Mouse (Mus musculus): ENCODE data around the gene Vti1b.
"Not testable (repeated sequence)": the region's sequence is repeated elsewhere in the genome, so short reads cannot be mapped to it uniquely, and the experiment has no call there.

Gene Vti1b

DNA sequence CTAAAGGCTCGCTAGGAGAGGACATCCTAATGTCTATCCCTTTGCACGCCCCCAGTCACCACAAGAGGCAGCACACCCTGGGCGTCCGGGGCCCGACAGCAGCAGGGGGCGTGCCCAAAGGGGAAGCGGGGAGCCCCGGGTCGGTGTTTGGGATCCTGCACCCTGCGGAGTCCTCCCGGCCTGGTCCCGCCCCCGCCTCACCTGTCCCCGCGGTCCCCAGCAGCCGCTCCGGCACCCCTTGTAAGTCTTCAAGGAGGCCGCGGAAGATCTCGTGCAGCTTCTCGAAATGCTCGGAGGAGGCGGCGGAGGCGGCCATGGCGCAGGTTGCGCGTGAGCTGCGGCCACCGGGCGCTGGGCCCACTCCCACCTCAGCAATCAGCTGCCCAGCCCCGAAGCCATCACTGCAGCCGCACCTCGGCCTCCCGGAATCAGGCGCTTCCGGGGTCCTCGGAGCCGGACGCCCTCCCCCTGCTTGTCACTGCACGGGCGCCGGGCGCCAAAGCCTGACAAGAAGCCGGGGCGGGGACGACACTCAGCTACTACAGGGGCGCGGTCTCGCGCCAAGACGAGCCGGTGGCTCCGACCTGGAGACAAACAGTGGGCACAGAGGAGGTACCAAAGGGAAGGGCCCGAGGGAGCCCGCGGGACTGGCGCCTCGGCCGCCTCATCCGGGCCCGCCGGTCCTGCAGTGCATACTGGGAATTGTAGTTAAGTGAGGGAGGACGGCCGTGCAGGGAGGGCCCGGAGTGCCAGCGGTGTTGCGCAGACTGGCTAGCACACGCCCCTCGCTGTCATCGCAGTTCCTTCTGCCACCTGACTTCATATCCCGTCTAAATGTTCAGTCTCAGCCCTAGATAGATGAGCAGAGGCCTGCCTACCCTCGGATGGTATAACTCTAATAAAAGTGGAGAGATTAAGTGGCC lies at the start of gene Vti1b:
TSS of gene Vti1b (minus strand) at position 649 of the 923 bp plus-strand sequence.
- DNase-seq (ENCODE audit: low spot score in 2 of 2), result peak; percentile 93 to 96

DNA sequence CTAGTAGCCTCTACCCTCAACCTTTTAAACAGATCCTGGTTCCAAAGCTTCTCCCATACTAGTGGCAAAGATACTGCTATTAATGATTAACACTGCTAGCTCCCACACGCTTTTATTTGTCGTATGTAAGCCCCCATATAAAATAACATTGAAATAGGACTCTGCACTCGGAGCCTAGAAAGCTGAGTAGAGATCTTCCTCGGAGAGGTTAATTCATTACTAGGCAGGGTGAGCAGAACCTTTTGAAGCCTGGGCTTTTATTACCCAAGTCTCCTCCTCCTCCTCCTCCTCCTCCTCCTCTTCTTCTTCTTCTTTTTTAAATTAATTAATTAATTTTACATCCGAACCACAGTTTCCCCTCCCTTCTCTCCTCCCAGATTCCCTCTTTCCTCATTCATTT lies 45.0 kb upstream of the Vti1b start:
- no peak for DNase-seq (ENCODE audit: low spot score in 2 of 2)

DNA sequence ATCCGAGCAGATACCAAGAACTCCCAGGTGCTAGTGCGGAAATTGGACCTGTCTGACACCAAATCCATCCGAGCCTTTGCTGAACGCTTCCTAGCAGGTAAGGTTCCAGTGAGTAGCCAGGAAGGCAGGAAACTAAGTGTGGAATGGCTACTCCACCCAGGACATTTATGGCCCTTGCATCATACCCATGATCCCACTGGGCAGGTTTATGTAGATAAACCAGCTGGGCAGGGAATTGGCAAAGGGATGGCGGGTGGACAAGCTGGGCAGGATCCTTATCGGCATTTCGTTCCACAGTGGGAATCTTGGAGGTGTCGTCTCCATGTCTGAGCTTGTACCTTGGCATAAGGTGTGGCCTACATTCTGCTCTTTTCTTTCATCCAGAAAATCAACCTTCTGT lies 39.0 kb upstream of the Vti1b start:
- DNase-seq (ENCODE audit: low spot score in 2 of 2), result no peak

DNA sequence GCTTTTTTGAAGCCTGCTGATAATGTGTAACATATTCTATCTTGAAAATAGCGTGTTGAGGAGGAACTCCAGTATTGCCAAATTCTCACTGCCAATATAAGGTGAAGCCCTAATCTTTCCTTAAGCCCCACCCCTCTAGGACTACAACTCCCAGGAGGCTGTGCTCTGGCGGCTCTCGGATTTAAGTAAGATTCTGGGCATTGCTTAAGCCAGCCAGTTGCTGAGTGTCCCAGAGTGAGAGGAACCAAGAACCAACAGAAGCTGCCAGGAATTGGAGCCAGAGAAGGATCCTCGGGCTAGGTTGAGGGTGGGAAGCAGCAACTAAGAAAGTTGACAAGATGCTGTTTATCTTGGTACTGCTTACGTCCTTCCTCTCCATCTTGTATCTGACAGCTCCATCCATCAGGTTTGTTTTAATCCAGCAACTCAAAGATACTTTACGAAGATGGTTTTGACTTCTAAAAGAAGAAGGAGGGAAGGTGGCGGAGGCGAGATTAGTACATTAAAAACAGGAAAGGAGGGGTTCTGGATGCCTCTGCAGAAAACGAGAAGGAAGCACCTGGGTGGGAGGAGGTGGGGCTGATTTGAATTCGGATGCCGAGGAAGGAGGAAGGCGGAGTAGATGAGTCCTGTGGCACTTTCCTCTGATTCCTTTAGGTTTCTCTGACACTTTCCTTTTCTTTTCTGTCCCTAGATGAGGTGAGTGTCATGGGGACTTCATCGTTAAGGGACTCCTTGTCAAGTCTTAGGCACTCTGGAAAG lies 36.4 kb upstream of the Vti1b start, which contains the start of gene Rdh12:
TSS of gene Rdh12 (plus strand) at position 212 of the 762 bp plus-strand sequence.
- peak; percentile 18 to 25 for DNase-seq (ENCODE audit: low spot score in 2 of 2)

DNA sequence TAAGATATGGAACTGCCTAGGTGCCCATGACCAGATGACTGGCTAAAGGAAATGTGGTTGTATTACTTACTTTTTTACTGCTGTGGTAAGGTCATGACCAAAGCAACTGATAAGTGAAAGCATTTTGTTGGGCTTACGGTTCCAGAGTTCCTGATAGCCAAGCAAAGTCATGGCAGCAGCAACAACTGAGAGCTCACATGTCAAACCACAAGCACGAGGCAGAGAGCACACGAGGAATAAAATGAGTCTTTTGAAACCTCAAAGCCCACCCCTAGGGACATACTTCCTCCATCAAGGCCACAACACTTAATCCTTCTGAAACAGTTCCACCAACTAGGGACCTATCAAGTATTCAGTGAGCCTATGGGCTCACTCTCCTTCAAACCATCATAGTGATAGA lies 29.4 kb upstream of the Vti1b start:
- no peak for DNase-seq (ENCODE audit: low spot score in 2 of 2)

DNA sequence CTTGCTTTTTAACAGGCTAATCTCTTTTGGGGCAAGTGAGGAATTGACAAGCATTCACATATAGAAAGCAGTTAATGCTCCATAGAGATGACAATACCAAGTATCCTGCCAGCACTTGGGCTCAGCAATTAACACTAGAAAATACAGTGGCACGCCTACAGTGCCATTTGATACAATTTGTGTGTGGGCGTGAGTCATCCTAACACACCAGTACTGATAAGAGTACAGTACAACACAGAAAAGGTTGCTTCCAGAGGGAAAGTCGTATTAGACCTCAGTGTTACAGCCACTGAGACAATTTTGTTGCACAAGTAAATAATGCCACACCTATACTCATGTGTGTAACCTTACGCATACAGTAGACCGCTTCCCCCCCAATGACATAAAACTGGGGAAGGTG lies 24.6 kb upstream of the Vti1b start:
- no peak for DNase-seq (ENCODE audit: low spot score in 2 of 2)

DNA sequence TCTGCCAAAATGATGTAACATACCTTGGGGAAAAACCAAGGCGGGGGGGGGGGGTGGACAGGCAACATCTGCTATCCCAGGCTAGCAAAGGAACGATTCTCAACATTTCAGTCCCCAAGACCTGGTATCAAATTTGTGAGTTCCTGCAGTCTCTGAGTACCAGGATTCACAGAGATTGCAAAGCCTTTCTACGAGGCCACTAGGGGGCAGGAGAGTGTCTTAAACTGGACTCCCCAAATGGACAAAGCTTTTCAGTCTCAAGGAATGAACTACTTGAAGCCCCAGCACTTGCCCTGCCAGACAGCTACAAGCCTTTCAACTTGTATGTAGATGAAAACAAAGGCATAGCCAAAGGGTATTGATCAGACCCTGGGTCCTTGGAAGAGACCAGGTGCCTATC lies 21.0 kb upstream of the Vti1b start:
- DNase-seq (ENCODE audit: low spot score in 2 of 2), result peak in 1 of 2 experiments; percentile 43

DNA sequence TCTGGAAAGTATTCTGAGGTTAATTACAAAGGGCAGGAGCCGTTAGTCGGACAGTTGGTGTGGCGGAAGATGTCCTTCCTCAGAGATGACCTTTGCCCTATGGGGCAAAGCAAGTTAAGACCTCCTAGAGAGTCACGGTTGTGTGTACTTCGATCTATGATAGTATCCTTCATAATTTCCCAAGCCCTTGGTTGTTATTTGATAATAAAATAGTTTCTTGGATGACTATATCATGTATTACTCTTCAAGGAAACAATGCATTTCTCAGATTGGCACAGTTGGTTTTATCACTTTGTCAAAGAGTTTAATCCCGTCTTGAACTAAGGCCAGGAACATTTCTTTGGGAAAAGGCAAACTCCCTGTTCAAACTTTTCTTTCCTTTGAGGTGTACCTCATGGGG lies 19.7 kb upstream of the Vti1b start, which contains the start of gene Rdh11:
TSS of gene Rdh11 (minus strand) at position 101 of the 400 bp plus-strand sequence.
- DNase-seq (ENCODE audit: low spot score in 2 of 2), result no peak

DNA sequence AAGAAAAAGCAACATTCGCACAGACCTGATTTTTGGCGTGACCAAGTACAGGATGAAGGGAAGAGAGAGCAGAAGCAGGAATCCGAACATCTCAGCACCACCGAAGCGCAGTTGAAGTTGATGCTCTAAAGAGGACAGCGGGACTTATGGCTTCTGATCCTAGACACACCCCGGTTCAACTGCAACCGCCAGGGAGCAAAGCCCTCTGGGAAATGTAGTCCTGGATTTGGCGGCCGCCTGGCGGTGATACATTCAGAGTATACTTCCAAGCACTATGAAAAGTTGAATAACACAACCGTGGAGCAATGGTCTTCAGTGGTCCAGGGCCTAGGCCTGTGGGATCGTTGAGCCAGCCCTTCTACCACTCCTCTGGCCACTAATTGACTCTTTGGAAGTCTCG lies 19.2 kb upstream of the Vti1b start:
- peak; percentile 63 to 71 for DNase-seq (ENCODE audit: low spot score in 2 of 2)

DNA sequence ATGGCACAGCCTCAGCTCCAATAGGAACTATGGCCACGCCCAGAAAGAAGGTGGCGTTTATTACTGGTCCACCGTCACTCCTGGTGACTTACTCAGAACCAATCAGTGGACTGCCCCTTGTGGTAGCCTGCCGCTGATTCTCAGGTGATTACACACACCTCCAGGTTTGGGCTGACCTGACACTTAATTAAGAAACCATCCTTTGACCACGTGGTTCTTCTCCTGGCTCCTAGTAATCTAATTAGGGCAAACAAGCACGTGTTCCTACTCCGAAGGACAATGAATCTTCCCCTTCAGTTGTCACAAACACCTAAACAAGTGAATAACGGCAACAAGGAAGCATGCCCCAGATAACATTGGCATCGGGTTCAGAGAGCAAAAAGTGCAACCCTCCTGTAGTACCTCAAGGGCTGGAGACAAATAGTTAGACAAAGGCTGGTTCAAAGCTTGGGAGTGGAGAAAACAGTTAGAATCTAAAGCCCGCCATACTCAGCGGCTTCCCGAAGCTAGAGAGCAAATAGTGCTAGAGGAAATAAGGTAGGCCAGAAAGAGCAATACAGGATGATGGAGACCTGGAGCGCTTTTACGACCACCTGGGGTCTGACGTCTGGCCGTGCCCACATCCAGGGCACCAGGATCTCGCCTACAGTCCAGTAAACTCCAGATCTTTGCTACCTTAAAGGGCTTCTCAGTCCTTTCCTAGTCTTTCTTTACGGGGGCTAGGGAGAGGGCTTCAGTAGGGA lies 18.6 kb upstream of the Vti1b start:
- peak; percentile 11 to 29 for DNase-seq (ENCODE audit: low spot score in 2 of 2)

DNA sequence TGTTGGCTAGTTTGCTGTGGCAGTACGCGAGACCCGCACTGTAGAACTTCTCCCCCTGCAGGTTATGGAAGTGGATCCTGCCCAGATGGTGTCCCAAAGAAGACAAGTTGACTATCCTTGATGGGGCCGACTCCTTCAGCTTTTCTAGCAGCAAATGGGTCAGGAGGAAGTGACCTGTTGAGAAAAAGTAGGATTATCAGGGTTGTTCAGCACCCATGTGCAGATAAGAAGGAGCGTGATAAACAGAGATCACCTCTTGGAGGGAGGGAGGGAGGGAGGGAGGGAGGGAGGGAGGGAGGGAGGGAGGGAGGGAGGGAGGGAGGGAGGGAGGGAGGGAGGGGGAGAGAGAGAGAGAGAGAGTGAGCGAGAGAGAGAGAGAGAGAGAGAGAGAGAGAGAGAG lies 12.7 kb upstream of the Vti1b start:
- not testable (repeated sequence) for DNase-seq (ENCODE audit: low spot score in 2 of 2)

DNA sequence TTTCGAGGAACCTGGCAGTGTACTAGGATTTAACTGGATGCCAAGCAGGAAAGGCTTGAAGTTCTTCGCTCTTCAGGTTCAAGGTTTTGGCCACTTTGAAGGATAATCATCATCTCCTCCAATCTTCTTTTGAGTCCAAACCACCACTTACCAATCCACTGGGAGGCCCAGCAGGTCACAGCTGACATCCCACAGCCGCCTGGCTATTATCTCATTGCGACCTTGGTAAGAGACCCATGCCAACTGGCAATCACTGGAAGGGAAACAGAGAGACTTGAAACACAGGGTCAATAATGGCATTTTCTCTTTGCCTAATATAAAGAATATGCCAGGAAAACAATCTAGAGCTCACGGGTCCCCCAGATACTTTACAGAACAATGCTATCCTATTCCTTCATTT lies 3.5 kb upstream of the Vti1b start:
- DNase-seq (ENCODE audit: low spot score in 2 of 2), result no peak

DNA sequence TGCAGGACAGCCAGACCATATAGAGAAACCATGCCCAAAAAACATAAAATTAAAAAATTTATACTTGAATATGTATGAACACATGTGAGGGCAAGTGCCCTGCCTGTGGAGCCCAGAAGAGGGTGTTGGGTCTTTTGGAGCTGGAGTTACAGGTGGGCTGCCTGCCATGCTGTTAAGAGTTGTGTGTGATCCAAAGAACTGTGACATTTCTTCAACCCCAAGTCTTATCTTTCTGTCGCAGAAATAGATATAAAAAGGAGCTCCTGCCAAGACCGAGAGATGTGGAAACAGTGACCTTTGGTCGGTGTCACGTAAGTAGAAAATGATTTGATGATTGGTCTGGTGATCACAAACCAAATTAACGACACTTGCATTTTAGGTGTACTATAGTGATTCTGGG lies 1.3 kb upstream of the Vti1b start:
- no peak for DNase-seq (ENCODE audit: low spot score in 2 of 2)

DNA sequence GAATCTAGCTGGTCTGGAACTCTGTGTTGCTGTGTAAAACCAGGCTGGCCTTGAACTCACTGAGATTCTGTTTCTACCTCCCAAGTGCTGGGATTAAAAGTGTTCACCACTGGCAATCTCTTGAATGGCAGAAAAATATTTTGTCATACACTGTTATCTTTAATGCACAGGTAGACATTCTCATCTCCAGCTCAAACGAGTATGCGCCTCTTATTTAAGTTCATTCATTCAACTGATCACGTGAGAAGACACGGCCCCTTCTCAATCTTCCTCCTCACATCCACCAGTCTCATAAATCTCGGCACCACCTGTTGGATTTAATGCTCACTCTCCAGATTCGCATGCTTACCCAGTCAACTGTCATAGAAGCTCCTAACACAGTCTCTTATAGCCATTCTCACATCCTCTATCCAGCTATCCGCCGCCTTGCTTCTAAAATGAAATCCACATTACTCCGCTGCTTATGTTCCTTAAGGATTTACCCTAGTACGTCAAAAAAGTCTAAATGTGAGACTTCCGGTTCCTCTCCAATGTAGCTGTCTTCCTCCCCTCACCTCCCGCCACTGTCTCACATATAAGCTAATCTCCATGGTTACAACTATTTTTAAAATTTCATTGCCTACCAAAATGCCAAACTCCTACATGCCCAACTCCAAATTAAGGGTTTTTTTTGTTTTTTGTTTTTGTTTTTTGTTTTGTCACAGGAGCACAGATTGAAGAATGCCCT lies 1.0 kb downstream of the Vti1b start:
- DNase-seq (ENCODE audit: low spot score in 2 of 2), result no peak

DNA sequence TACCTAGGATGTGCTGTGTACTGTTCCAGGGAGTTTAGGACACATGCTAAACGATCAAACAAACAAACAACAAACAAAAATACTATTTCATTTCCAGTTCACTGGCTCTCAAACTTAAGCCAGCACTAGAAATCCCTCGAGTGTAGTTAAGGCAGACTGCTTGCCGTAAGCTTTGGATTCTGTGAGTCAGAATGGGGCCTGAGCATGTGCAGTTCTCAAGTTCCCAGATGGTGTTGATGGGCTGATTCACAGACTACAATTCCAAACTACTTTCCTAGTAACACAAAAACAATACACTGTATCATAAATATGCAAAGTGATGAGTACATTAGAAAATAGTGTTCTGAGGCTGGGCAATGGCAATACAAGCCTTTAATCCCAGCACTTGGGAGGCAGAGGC lies 2.0 kb downstream of the Vti1b start:
- DNase-seq (ENCODE audit: low spot score in 2 of 2), result no peak

DNA sequence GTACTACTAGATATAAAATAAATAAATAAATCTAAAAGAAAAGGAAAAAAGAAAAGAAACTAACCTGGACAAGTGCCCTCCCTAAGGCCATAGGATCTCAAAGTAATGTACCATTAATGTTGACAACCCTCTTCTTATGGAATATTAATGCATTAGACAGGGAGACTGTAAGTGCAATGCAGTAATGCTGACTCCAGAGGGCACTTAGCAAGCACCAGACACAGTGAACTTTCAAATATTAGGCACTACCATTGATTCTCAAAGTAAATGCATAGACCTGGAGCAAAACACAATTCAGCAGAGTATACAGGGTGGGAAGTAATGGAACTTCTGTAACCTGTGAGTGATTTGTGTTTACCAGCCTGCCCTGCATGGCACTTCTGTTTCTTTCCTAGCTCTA lies 3.3 kb downstream of the Vti1b start:
- DNase-seq (ENCODE audit: low spot score in 2 of 2), result no peak

DNA sequence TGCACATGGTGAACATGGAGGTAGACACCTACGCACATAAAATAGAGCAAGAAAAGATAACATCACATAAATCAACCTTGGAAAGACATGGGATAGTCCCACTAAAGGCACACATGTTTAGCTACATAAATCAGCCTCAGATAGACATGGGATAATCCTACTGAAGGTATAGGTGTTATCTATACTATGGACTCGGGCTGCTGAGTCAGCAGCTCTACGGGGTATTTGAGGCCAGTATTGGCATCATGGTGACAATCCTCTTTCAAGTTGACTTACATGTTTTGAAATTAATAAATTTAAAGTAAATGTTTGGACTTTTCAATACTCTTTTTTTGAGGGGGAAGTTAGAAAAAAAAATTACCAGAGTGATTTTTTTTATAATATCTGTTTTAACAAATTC lies 9.6 kb downstream of the Vti1b start:
- no peak for DNase-seq (ENCODE audit: low spot score in 2 of 2)

DNA sequence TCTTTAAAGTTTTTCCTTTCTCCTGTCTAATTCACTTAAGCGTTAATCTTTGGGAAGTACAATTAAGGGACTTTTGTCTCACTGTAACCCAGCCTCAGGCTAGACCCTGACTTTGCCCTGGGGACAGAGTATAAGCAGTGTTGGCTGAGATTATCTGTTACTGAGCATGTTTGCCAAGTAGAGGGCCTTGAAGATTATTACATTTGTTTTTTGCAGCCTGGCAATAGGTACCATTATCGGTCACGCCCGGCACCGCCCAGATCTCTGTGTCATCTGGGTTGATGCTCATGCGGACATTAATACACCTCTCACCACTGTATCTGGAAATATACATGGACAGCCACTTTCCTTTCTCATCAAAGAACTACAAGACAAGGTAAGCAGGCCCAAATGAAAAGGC lies 22.8 kb downstream of the Vti1b start:
- no peak for DNase-seq (ENCODE audit: low spot score in 2 of 2)

DNA sequence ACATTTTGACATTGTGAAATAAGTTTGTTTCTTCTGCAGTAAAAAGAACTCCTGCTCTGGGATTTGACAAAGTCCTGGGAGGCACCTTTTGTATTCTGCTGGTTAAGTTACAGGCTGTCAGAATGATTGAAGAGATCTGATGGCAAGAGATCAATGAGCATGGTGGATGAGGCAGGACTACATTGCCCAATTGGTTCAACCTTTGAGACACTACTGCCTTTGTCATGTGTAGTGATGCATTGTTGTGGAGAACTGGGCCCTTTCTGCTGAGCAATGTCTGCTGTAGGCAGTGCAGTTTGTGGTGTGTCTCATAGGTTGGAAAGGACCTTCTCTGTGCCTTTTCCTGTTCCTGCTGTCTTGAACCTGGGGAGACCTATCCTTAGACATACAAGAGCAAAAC lies 31.1 kb downstream of the Vti1b start:
- no peak for DNase-seq (ENCODE audit: low spot score in 2 of 2)

DNA sequence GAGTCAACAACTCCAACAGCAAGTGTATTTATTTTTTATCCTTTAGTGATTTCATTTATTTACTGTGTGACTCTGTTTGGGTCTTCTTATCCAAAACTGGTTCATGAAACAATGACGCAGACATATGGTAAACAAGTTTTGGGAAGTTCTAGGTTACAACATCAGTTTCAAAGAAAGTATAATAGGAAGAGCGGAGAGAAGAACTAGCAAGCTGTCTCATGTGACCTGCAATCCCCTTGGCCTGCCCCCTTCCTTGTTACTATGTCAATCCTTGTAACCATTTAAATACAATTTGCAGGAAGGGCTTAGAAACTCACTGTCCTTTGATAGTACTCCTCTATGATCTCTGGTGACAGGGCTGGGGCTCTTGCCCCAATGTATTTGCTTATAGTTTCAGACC lies 31.7 kb downstream of the Vti1b start:
- DNase-seq (ENCODE audit: low spot score in 2 of 2), result no peak

DNA sequence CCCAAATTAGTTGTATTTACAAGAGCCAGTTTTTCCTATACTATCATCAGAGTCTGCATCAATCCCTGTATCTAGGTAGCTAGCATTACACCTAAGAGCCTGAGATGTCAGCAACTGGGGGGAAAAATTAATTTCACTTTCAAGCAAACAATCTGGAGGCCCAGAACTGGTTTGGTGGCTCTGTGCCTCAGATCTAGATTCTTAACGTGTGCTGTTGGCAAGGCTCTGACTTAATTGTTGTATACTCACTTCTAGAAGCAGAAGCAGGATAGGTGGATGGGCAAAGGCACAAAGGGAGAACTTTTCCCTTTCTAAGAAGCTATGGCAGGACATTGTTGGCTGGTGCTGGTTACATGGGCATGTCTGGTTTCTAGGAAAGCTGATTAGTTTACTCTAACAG lies 33.0 kb downstream of the Vti1b start:
- DNase-seq (ENCODE audit: low spot score in 2 of 2), result no peak

Data from heart, adult 9 months (tissue).